Mouse (Mus musculus) MEL (cell line): Measurements from ENCODE around the gene Tmem266.

Experiments
- ETS1 ChIP-seq: IDR thresholded peaks from 2 replicates; pipeline ENCODE4 v1.6.1; 2012; ENCODE audit warnings: low read depth, mild to moderate bottlenecking, inconsistent platforms, low read length, improper control_type of control experiment, moderate library complexity
- NELFE ChIP-seq: IDR thresholded peaks from 2 replicates; pipeline ENCODE4 v1.6.1; 2011; ENCODE audit warnings: low read depth, low read length, improper control_type of control experiment

GRCm38 (mm10) chr9:55313619-55314261, 13.0 kb upstream of the Tmem266 start:
- TF ChIP-seq ETS1, result no peak
- no peak for TF ChIP-seq NELFE
